Mouse (Mus musculus) A20 (cell line): ENCODE results near the gene Pcnp.
A peak's percentile ranks its signal among the peaks of the same experiment; 100 is the strongest.
"Not testable (repeated sequence)": the region's sequence is repeated elsewhere in the genome, so short reads cannot be mapped to it uniquely, and the experiment has no call there.

ENCODE experiments used
- DNase-seq: peaks from one replicate; pipeline ENCODE4 v3.0.0-alpha.2; 2011; ENCODE audit warnings: low read depth, low spot score

The Pcnp gene

DNA sequence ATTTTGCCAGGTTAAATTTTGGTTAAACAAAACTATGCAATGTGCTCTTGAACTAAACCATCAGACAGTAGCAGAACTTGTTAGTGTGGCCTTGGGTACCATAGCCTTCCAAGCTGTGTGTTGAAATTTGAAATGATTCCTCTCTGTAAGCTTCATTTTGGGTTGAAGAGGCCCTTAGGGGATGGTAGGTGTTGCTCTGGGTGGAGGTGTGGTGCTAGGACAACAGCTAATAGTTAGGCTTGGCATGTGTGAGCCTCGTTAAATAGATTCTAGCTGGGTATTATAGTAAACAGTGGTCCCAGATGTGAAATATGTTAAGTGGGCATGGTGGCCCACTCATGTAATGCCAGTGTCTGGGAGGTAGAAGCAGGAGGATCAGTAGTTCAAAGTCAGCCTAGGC lies 62.3 kb downstream of the Pcnp start:
- DNase-seq: peak; percentile 34

DNA sequence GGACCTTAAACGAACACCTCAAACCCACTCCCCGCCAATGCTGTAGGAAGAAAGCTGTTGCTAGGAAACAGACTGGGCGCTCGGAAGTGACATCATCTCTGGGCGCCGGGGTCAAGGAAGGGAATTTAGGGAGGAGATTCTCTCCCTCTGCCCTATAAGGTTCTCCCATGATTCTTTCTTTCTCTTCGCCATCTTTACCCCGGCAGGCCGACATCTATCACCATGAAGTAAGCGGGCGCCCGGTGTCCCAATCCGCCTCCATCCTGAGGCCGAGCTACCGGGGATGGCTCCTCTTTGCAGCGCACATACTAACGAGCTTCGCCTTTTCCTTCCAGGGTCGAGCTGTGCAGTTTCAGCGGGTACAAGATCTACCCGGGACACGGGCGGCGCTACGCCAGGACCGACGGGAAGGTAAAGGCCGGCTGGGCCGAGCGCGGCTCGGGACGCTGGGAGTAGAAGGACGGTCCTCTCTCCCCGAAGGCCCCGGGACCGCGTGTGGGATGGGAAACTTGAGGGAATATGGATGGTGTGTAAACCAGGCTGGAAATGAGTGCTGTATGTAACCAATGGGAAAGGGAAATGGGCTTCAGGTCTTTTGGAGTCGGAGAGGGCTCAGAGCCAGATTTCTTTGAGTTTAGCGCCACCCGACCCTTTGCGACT lies 63.2 kb downstream of the Pcnp start, which contains the start of gene Rpl24:
TSS of gene Rpl24 (plus strand) at position 64 of the 660 bp plus-strand sequence.
- peak; percentile 93 for DNase-seq

GRCm38 (mm10) chr16:55964126-55964949 lies 65.2 kb downstream of the Pcnp start:
- DNase-seq: peak; percentile 75

DNA sequence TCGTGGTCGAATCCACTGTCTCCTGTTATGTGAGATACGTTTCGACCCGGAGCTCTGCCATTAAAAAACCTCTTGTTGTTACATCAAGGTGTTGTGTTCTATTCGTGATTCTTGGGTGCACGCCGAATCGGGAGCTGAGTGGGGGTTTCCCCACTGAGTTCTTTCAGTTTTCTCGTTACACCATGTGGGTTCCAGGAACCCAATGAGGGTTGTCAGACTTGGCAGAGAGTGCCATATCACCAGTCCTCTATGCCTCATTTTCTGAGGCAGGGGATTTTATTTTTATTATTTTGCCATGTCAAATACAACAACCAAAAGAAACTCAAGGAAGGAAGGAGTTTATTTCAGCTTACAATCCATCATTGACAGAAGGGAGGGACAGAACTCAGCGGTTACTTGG lies 66.5 kb downstream of the Pcnp start:
- DNase-seq: not testable (repeated sequence)
